Mouse (Mus musculus) frontal cortex, adult 2 months (tissue): ENCODE measurements around the gene Lipf. TPM values are rescaled to one million over a fixed set of nuclear protein-coding genes. Genes with fewer than 3 reads are reported as not detected.
A peak's percentile ranks its signal among the peaks of the same experiment; 100 is the strongest.

Experiments used
- DNase-seq, 2 experiments: peaks; one replicate each; pipeline ENCODE4 v3.0.0; 2022; ENCODE audit warnings: low spot score in 1 of 2; ENCODE audit errors: extremely low spot score in 1 of 2
- polyA plus RNA-seq: library from polyadenylated mRNA; depleted of rRNA; stranded (reverse); fragments of >200 nt; gene quantifications from 2 replicates; pipeline ENCODE4 v1.2.3, GENCODE M21; 2012; rRNA removed

Lipf gene
- polyA plus RNA-seq: not detected in 2 replicates

GRCm38 (mm10) chr19:33960887-33961286, at the start of gene Lipf:
Lipf (plus strand) TSS chr19:33961187.
- no peak for DNase-seq

DNA sequence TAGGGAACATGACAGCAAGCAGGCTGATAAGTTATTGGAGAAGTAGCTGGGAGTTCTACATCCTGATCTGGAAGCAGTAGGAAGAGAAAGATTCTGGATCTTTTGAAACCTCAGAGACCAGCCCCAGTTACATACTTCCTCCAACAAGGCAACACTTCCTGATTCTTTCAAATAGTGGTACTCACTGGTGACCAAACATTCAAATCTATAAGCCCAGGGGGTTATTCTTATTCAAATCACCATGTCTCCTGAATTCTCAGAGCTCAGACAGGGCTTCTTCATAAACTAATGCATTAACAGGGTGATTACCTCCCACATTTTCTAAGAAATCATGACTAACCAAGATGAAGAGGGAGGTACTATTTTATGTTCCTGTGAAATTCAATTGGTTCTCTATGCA, 36.9 kb upstream of the Lipf start:
- no peak for DNase-seq

DNA sequence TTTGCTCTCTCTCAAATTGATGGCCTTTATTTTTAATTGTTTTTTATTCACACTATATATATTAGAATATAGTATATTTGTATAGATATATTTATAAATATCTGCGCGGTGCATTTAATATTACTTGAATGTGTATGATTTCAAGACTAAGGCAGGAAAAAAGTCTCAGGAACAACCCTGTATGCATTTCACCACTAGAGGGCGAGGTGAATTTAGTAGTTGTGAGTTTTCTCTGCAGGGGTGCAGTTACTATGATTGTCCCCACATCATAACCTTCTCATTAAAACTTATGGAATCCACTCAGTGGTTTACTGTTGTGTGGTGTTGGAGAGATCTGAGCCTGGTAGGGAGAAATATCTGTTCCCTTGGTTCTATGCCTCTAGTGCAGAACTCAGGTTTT, 18.0 kb downstream of the Lipf start:
- peak in 1 of 2 experiments; percentile 59 for DNase-seq

- DNase-seq: no peak
These were observed 22.1 kb downstream of the Lipf start for GRCm38 (mm10) chr19:33983043-33983442.

GRCm38 (mm10) chr19:34008002-34008401, 47.0 kb downstream of the Lipf start, which contains the start of gene Lipk:
Lipk (plus strand) TSS chr19:34008290.
- no peak for DNase-seq

- no peak for DNase-seq
These were observed 60.6 kb downstream of the Lipf start for GRCm38 (mm10) chr19:34021440-34022172.

DNA sequence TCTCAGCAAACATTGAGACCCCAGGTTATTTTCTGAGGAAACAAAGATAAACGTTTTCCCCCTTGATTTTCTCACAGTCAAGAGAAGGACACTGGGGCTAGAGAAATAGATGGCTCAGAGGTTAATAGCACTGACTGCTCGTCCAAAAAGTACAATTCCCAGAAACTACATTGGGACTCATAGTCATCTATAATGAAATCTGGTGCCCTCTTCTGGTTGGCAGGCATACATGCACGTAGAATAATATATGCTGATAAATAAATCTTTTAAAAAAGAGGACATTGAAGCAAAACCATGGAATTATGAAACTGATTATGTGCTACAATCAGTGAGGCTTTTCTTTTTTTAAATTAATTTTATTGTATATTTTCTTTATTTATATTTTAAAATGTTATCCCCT, 61.8 kb downstream of the Lipf start:
- DNase-seq: peak in 1 of 2 experiments; percentile 10

Other genes with a start within 250 kb of the Lipf start
- gene Lipo2, start 209.8 kb upstream of the Lipf start, polyA plus RNA-seq: 0.08 and 0.14 TPM in 2 replicates
- 5.2 and 6.8 TPM in 2 replicates for gene Lipo3, start 199.2 kb upstream of the Lipf start, polyA plus RNA-seq
- gene Lipo1, start 173.7 kb upstream of the Lipf start, polyA plus RNA-seq: not detected in 2 replicates
- gene Lipk, start 47.1 kb downstream of the Lipf start, polyA plus RNA-seq: not detected in 2 replicates
- gene Lipn, start 106.2 kb downstream of the Lipf start, polyA plus RNA-seq: not detected in 2 replicates
- gene Lipm, start 139.7 kb downstream of the Lipf start, polyA plus RNA-seq: not detected in 2 replicates
- gene Ankrd22, start 204.9 kb downstream of the Lipf start, polyA plus RNA-seq: 0.17 TPM in 1 of 2 replicates, not detected in the other
- gene Stambpl1, start 231.0 kb downstream of the Lipf start, polyA plus RNA-seq: 16.0 and 16.4 TPM in 2 replicates